Mouse (Mus musculus) forebrain, postnatal 0 days (tissue): ENCODE measurements around the gene Ifih1. TPM values are rescaled to one million over a fixed set of nuclear protein-coding genes. Genes with fewer than 3 reads are reported as not detected.
A peak's percentile ranks its signal among the peaks of the same experiment; 100 is the strongest.

Experiments used
- ATAC-seq: fragments of 200-750 bp; cut with Nextera tagmentation; 2 replicates; pipeline ENCODE4 v1.8.0; 2017; ENCODE audit warnings: mild to moderate bottlenecking, moderate library complexity
- DNase-seq: peaks from one replicate; pipeline ENCODE4 v3.0.0-alpha.2; 2015
- H3K27ac ChIP-seq: fragments of 300-500 bp; sonication (generic); 2 replicates; pipeline ENCODE4 v1.5.1; 2014; ENCODE audit warnings: low read depth, mild to moderate bottlenecking, antibody characterized with exemption, low read length, moderate library complexity, mixed read lengths
- H3K27me3 ChIP-seq: fragments of 300-500 bp; sonication (generic); 2 replicates; pipeline ENCODE4 v1.6.1; 2014; ENCODE audit warnings: mild to moderate bottlenecking, low read length, mixed read lengths; ENCODE audit not compliant: insufficient read depth
- H3K36me3 ChIP-seq: fragments of 300-500 bp; sonication (generic); 2 replicates; pipeline ENCODE4 v1.6.1; 2014; ENCODE audit warnings: mild to moderate bottlenecking, moderate library complexity; ENCODE audit not compliant: insufficient read depth
- H3K4me1 ChIP-seq: fragments of 300-500 bp; sonication (generic); 2 replicates; pipeline ENCODE4 v1.6.1; 2014; ENCODE audit warnings: antibody characterized with exemption; ENCODE audit not compliant: insufficient read depth
- H3K4me2 ChIP-seq: fragments of 300-500 bp; sonication (generic); 2 replicates; pipeline ENCODE4 v1.6.1; 2014; ENCODE audit warnings: low read depth, mild to moderate bottlenecking, moderate library complexity
- H3K4me3 ChIP-seq: fragments of 300-500 bp; sonication (generic); 2 replicates; pipeline ENCODE4 v1.5.1; 2014; ENCODE audit warnings: low read depth, low read length, mixed read lengths
- H3K9ac ChIP-seq: fragments of 300-500 bp; sonication (generic); 2 replicates; pipeline ENCODE4 v1.6.1; 2014; ENCODE audit warnings: mild to moderate bottlenecking
- H3K9me3 ChIP-seq: fragments of 300-500 bp; sonication (generic); 2 replicates; pipeline ENCODE4 v1.6.1; 2016; ENCODE audit warnings: low read length
- CTCF ChIP-seq: sonication (generic); IDR thresholded peaks from 2 replicates; pipeline ENCODE4 v1.5.1; 2016; ENCODE audit warnings: antibody characterized with exemption, control low read depth, low read depth
- WGBS: fragments of 180-500 bp; shearing (Covaris S2); extraction: QIAGEN DNeasy Blood & Tissue Kit; methylation state at CpG from one replicate; pipeline ENCODE4 v1.1.7; 2014; 5-methylcytosine and 5-hydroxymethylcytosine counted together
- polyA plus RNA-seq: library from polyadenylated mRNA; unstranded; fragments of >200 nt; fragmentation: Nextera tagmentation; extraction: Ambion mirVana; gene quantifications from 2 replicates; pipeline ENCODE4 v1.2.1, GENCODE M21; 2015
- total RNA-seq: library from RNA; depleted of rRNA; stranded (reverse); fragments of >200 nt; gene quantifications from 2 replicates; pipeline ENCODE4 v1.2.3, GENCODE M21; 2014

Gene Ifih1
- total and polyA plus RNA-seq, 2 experiments from 2014 or later: 1.7 to 2.9 TPM

DNA sequence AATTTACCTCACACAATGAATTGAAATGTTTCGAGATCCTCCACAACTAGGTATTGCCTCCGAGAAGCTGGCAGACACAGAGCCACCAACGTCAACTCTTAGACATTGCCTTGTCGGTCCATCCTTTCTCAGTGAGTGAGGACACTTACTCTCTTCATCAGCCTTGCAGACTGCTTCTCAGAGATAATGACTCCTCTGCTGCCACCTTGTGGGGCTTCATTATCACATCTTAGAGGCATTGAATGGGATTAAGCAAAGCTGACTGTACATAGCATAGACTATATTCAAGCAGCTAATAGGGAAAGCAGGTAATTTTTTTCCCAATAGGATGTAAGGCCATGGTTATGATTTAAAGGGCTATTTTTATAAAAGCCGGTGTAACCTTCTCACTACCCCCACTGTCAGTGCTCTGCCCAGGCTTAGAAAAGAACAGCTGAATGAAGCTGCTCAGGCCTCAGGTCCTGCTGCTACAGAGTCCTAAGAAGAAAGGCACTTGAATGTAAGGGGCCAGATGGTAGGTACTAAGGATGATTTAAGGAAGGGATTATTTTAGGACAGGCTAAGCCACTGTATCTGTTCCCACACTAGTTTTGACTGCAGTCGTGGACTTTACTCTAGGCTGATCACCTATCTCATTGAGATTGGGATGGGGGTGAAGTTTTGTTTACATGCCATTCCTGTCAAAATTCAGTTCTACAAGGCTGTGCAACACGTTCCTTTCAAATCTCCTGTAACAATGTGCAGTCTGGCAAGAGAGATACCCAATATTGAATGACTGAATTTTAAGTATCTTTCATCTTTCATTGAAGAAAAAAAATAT is 8.7 kb upstream of the Ifih1 start:
- peak; percentile 90 for ATAC-seq
- TF ChIP-seq CTCF: peak; percentile 76
- no peaks in the 10 kb centered on the region for H3K9me3 ChIP-seq
- 46% methylated on average over 7 of the region's 7 CpGs for WGBS
- no peak overlapping the region for H3K27ac ChIP-seq
- H3K4me2 ChIP-seq: no peak overlapping the region
- no peak overlapping the region for H3K4me3 ChIP-seq
- no peak overlapping the region for H3K9ac ChIP-seq
- no peaks in the 10 kb centered on the region for H3K27me3 ChIP-seq
- peak; percentile 81 for DNase-seq
- H3K4me1 ChIP-seq: no peaks in the 10 kb centered on the region
- H3K36me3 ChIP-seq: no peaks in the 10 kb centered on the region

DNA sequence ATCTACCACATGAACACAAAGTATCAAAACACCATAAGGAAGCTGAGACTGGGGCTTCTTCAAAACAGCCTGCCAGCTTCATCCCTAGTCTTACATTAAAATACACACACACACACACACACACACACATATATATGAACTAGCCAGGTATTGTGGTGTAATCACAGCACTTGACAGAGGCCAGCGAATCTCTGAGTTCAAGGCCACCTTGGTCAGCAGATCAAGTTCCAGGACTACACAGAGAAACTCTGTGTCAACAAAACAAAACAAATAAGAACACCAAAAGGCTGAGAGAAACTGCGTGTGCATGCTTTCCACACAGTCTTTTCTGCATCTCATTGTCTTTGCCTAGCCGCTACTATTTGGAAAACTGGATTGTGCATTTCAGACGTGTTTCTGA is 6.4 kb upstream of the Ifih1 start:
- H3K9ac ChIP-seq: no peak overlapping the region
- no peak overlapping the region for H3K4me3 ChIP-seq
- 76% methylated on average over 4 of the region's 4 CpGs for WGBS
- ATAC-seq (no peak), DNase-seq (no peak)
- no peak overlapping the region for H3K27ac ChIP-seq
- no peaks in the 10 kb centered on the region for H3K9me3 ChIP-seq
- H3K27me3 ChIP-seq: no peaks in the 10 kb centered on the region
- no peaks in the 10 kb centered on the region for H3K4me1 ChIP-seq
- no peak overlapping the region for H3K4me2 ChIP-seq
- no peak for TF ChIP-seq CTCF
- no peaks in the 10 kb centered on the region for H3K36me3 ChIP-seq

DNA sequence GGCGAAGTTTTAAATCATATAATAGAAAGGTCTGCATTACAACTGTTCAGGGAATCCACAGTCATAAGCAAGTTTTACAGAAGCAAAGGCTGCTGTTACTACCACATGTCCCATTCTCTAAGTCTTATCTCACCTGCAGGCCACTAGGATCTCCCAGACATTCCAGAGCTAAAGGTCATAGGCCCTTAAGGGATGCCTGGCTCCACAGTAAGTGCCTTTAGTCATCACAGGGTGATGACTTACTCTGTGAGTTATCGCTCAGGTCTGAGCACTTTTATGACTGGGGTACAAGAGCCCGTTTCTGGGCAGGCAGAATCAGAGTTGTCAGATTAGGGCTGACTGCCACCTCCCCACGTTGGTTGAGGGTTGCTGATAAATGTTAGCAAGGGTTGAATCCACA is 5.8 kb upstream of the Ifih1 start:
- Histone ChIP-seq H3K27ac (no peak overlapping the region), H3K4me3 (no peak overlapping the region), H3K4me2 (no peak overlapping the region), H3K4me1 (no peaks in the 10 kb centered on the region), H3K9ac (no peak overlapping the region), H3K36me3 (no peaks in the 10 kb centered on the region), H3K9me3 (no peaks in the 10 kb centered on the region), H3K27me3 (no peaks in the 10 kb centered on the region)
- 80% methylated on average over 4 of the region's 4 CpGs for WGBS
- ATAC-seq (no peak), DNase-seq (no peak)
- TF ChIP-seq CTCF: no peak

DNA sequence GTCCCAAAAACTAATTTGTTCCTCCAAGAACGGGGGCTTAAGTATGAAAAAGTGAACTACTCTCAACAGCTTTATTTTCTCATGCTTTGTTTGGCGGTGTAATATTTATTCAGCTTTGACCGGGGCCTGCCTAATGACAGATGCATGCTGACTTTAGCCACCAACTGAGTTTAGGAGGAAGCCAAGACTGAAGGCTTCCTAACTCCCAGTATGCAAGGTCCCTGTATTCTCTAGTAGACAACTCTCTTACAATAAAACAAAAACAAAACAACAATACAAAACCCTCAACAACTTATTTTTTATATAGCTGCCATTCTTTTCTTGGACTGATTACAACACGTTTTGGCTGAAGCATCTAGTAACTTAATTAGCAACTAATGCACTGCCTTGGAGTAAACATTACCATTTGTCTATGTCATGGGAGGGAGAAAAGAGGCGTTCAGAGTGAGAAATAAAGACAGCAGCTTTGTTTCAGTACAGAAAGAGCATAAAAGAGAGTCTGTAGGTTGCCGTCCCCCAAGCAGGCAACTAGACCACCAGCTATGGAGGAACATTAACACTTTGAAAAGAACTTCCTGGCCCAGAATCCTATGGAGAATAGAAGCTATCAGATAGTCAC is 725 bp upstream of the Ifih1 start:
- ATAC-seq (no peak), DNase-seq (no peak)
- Histone ChIP-seq H3K36me3 (no peaks in the 10 kb centered on the region), H3K4me3 (0 out of 2 replicates have a peak overlapping the region, but pooled peaks have one; percentile 48), H3K9ac (no peak overlapping the region), H3K4me1 (peaks cover 4% of the 10 kb centered on the region; the same call in 1 of the 2 replicates), H3K9me3 (no peaks in the 10 kb centered on the region), H3K4me2 (peak overlapping the region; percentile 78), H3K27ac (no peak overlapping the region), H3K27me3 (no peaks in the 10 kb centered on the region; the same call in 1 of the 2 replicates)
- no peak for TF ChIP-seq CTCF
- WGBS: 6% methylated on average over 6 of the region's 6 CpGs

DNA sequence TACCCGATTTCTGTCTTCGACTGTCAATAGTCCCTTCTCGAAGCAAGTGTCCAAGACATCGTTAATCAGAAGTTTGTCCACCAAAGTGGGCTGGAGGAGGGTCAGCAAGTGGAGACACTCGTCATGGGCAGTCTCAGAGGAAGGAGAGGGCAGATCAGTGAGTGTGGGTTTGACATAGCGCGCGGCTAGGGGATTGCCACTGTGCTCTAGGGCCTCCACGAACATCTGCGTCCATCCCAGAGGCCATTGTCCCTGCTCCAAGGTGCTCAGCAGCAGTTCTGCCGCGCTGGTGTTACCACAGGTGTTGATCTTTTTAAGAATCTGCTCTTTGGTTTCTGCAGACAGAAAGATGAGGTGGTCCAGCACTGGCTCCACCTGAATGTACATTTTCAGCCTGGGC is 580 bp downstream of the Ifih1 start:
- no peaks in the 10 kb centered on the region for H3K9me3 ChIP-seq
- H3K27ac ChIP-seq: peak overlapping the region; percentile 15; the same call in 1 of the 2 replicates
- H3K36me3 ChIP-seq: no peaks in the 10 kb centered on the region
- TF ChIP-seq CTCF: no peak
- peaks cover 4% of the 10 kb centered on the region; the same call in 1 of the 2 replicates for H3K4me1 ChIP-seq
- peak overlapping the region; percentile 48 for H3K4me3 ChIP-seq
- ATAC-seq: no peak
- peak overlapping the region; percentile 78 for H3K4me2 ChIP-seq
- 45% methylated on average over 12 of the region's 12 CpGs for WGBS
- no peak for DNase-seq
- H3K9ac ChIP-seq: peak overlapping the region; percentile 46
- H3K27me3 ChIP-seq: no peaks in the 10 kb centered on the region; the same call in 1 of the 2 replicates

DNA sequence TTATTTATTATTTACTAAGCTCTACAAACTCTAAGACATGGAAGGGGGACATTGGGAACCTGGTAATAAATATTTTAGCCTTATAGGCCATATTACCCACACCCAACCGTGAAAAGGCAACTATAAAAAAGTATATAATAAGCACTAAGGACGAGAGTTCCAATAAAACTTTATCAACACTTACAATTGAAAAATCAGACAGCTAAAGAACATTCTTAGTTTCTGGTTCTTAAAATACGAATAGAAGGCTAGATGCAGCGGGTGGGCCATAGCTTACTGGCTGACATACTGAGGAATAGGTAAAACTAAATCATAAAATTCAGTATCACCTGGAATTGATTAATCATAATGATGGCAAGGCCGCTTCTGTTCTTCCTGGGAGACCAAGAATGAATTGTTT is 1.2 kb downstream of the Ifih1 start:
- ATAC-seq: no peak
- WGBS: 96% methylated on average over 5 of the region's 5 CpGs
- TF ChIP-seq CTCF: no peak

More for the DNA sequence above, 1.2 kb downstream of the Ifih1 start:
- Histone ChIP-seq H3K27ac (no peak overlapping the region), H3K36me3 (no peaks in the 10 kb centered on the region), H3K4me2 (no peak overlapping the region; the same call in 1 of the 2 replicates), H3K4me3 (no peak overlapping the region), H3K9me3 (no peaks in the 10 kb centered on the region), H3K9ac (no peak overlapping the region), H3K27me3 (no peaks in the 10 kb centered on the region; the same call in 1 of the 2 replicates), H3K4me1 (peaks cover 4% of the 10 kb centered on the region; the same call in 1 of the 2 replicates)
- no peak for DNase-seq
